Mouse (Mus musculus) A20 (cell line): ENCODE measurements at regions not wholly inside any gene's neighbourhood (a gene's known extent, or its start where the extent isn't known, plus 50 kb on each side); places are given as distances from the start of the nearest gene placed in this dataset.

Experiments
- DNase-seq: peaks from one replicate; pipeline ENCODE4 v3.0.0-alpha.2; 2011; ENCODE audit warnings: low read depth, low spot score

DNA sequence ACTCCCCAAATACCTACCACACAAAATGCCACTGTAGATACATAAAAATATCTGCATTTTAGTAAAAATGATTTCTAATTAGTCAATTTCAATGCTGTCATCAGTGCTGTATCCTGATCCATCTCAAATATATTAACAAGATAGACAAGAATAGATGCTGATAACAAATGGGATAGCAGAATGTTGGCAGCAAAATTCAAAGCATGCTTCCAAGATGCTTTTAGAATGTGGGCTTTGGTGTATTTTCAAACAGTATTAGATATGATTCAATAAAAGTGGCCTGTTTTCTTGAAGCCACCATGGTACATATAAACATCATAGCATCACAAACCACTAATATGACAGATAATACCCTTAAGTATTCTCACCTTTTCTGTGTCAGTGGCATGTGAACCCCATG lies 597.6 kb downstream of the Cenpc1 start:
- DNase-seq, result no peak

DNA sequence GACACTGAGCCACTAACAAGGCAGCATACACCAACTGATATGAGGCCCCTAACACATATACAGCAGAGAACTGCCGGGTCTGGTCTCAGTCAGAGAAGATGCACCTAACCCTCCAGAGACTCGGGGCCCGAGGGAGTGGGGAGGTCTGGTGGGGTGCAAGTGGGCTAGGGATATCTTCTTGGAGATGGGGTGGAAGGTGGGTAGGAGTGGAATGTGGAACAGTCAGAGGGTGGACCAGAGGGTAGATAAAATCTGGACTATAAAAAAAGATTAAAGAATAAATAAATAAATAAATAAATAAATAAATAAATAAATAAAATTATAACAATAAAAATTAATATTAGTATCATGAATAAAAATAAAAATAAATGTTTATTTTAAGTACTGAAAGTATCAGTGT lies 598.2 kb downstream of the Cenpc1 start:
- DNase-seq, result no peak
